Mouse (Mus musculus) heart, embryonic 11.5 days (tissue): ENCODE data around the gene Lrrc3. TPM values are rescaled to one million over a fixed set of nuclear protein-coding genes. Genes with fewer than 3 reads are reported as not detected.

Experiments used
- ATAC-seq: fragments of 200-750 bp; cut with Nextera tagmentation; replicated peaks from 2 replicates; pipeline ENCODE4 v1.8.0; 2017; ENCODE audit warnings: moderate library complexity; ENCODE audit not compliant: insufficient number of reproducible peaks, low FRiP score, low TSS enrichment
- H3K27ac ChIP-seq: fragments of 300-500 bp; sonication (generic); 2 replicates; pipeline ENCODE4 v1.5.1; 2014; ENCODE audit warnings: mild to moderate bottlenecking, low read depth, low read length
- H3K27me3 ChIP-seq: fragments of 300-500 bp; sonication (generic); 2 replicates; pipeline ENCODE4 v1.6.1; 2014; ENCODE audit warnings: mild to moderate bottlenecking, low read length, mixed read lengths; ENCODE audit not compliant: control insufficient read depth, insufficient read depth
- H3K36me3 ChIP-seq: fragments of 300-500 bp; sonication (generic); 2 replicates; pipeline ENCODE4 v1.6.1; 2014; ENCODE audit warnings: mild to moderate bottlenecking, low read length, moderate library complexity, mixed read lengths; ENCODE audit not compliant: control insufficient read depth, insufficient read depth
- H3K4me1 ChIP-seq: fragments of 300-500 bp; sonication (generic); 2 replicates; pipeline ENCODE4 v1.6.1; 2014; ENCODE audit warnings: low read length; ENCODE audit not compliant: control insufficient read depth, insufficient read depth
- H3K4me2 ChIP-seq: fragments of 300-500 bp; sonication (generic); 2 replicates; pipeline ENCODE4 v1.6.1; 2014; ENCODE audit warnings: mild to moderate bottlenecking, moderate library complexity
- H3K4me3 ChIP-seq: fragments of 300-500 bp; sonication (generic); 2 replicates; pipeline ENCODE4 v1.5.1; 2014; ENCODE audit warnings: low read depth, low read length
- H3K9ac ChIP-seq: fragments of 300-500 bp; sonication (generic); 2 replicates; pipeline ENCODE4 v1.6.1; 2014; ENCODE audit warnings: mild to moderate bottlenecking, low read depth, low read length, moderate library complexity
- H3K9me3 ChIP-seq: fragments of 300-500 bp; sonication (generic); replicated peaks from 2 replicates; pipeline ENCODE4 v1.6.1; 2016; ENCODE audit warnings: low read length; ENCODE audit not compliant: control insufficient read depth
- WGBS: fragments of 180-500 bp; shearing (Covaris S2); extraction: QIAGEN DNeasy Blood & Tissue Kit; methylation state at CpG from one replicate; pipeline ENCODE4 v1.1.7; 2014; ENCODE audit not compliant: insufficient replicate concordance; 5-methylcytosine and 5-hydroxymethylcytosine counted together
- polyA plus RNA-seq: library from polyadenylated mRNA; unstranded; fragments of >200 nt; fragmentation: Nextera tagmentation; extraction: Ambion mirVana; gene quantifications from 2 replicates; pipeline ENCODE4 v1.2.1, GENCODE M21; 2014

The Lrrc3 gene
- polyA plus RNA-seq, 1 experiment from 2014 or later = 1.5 TPM

GRCm38 (mm10) chr10:77913292-77913691 is 11.0 kb upstream of the Lrrc3 start:
- Histone ChIP-seq H3K27me3 (no peaks in the 10 kb centered on the region), H3K9me3 (no peaks in the 10 kb centered on the region), H3K9ac (no peak overlapping the region), H3K4me2 (no peak overlapping the region), H3K36me3 (no peaks in the 10 kb centered on the region), H3K4me3 (no peak overlapping the region), H3K4me1 (peaks cover 9% of the 10 kb centered on the region), H3K27ac (no peak overlapping the region)
- 62% methylated on average over 4 of the region's 4 CpGs for WGBS
- no peak for ATAC-seq

- ATAC-seq = peak; percentile 72; the same call in 1 of the 2 replicates
- Histone ChIP-seq H3K4me2 (no peak overlapping the region), H3K27ac (0 out of 2 replicates have a peak overlapping the region, but pooled peaks have one; percentile 2), H3K4me1 (peaks cover 9% of the 10 kb centered on the region), H3K9ac (no peak overlapping the region), H3K27me3 (no peaks in the 10 kb centered on the region), H3K4me3 (no peak overlapping the region), H3K36me3 (no peaks in the 10 kb centered on the region), H3K9me3 (no peaks in the 10 kb centered on the region)
- WGBS = 29% methylated on average over 7 of the region's 7 CpGs
Observed at GRCm38 (mm10) chr10:77912605-77913004, 10.3 kb upstream of the Lrrc3 start.

GRCm38 (mm10) chr10:77902894-77903715 is 769 bp upstream of the Lrrc3 start:
- Histone ChIP-seq H3K9me3 (no peaks in the 10 kb centered on the region), H3K27ac (no peak overlapping the region), H3K36me3 (no peaks in the 10 kb centered on the region), H3K4me1 (no peaks in the 10 kb centered on the region), H3K27me3 (peaks cover 16% of the 10 kb centered on the region), H3K4me2 (peak overlapping the region; percentile 96), H3K9ac (0 out of 2 replicates have a peak overlapping the region, but pooled peaks have one; percentile 52), H3K4me3 (peak overlapping the region; percentile 60)
- WGBS = 8% methylated on average over 35 of the region's 35 CpGs
- peak; percentile 61 for ATAC-seq

- ATAC-seq = no peak
- Histone ChIP-seq H3K27ac (no peak overlapping the region), H3K4me1 (no peaks in the 10 kb centered on the region), H3K9ac (peak overlapping the region; percentile 69), H3K9me3 (no peaks in the 10 kb centered on the region), H3K36me3 (no peaks in the 10 kb centered on the region), H3K27me3 (peaks cover 16% of the 10 kb centered on the region), H3K4me3 (peak overlapping the region; percentile 60), H3K4me2 (peak overlapping the region; percentile 96)
- 2% methylated on average over 14 of the region's 14 CpGs for WGBS
Observed at GRCm38 (mm10) chr10:77901871-77902210, 495 bp downstream of the Lrrc3 start.

GRCm38 (mm10) chr10:77900903-77901818 is 1.2 kb downstream of the Lrrc3 start:
- H3K9ac ChIP-seq = no peak overlapping the region
- ATAC-seq = no peak
- H3K4me3 ChIP-seq = no peak overlapping the region
- no peaks in the 10 kb centered on the region for H3K36me3 ChIP-seq
- WGBS = 86% methylated on average over 27 of the region's 27 CpGs
- peaks cover 2% of the 10 kb centered on the region; the same call in 1 of the 2 replicates for H3K4me1 ChIP-seq
- peak overlapping the region; percentile 96 for H3K4me2 ChIP-seq
- H3K9me3 ChIP-seq = no peaks in the 10 kb centered on the region
- H3K27ac ChIP-seq = no peak overlapping the region
- H3K27me3 ChIP-seq = peaks cover 16% of the 10 kb centered on the region

- Histone ChIP-seq H3K4me1 (peaks cover 5% of the 10 kb centered on the region; the same call in 1 of the 2 replicates), H3K4me2 (no peak overlapping the region), H3K27ac (no peak overlapping the region), H3K9ac (no peak overlapping the region), H3K9me3 (no peaks in the 10 kb centered on the region), H3K27me3 (peaks cover 16% of the 10 kb centered on the region), H3K36me3 (no peaks in the 10 kb centered on the region), H3K4me3 (no peak overlapping the region)
- 80% methylated on average over 7 of the region's 7 CpGs for WGBS
- ATAC-seq = no peak
Observed at GRCm38 (mm10) chr10:77900126-77900525, 2.2 kb downstream of the Lrrc3 start.

- peaks cover 3% of the 10 kb centered on the region; the same call in 1 of the 2 replicates for H3K27me3 ChIP-seq
- no peaks in the 10 kb centered on the region for H3K9me3 ChIP-seq
- no peaks in the 10 kb centered on the region for H3K36me3 ChIP-seq
- no peak overlapping the region for H3K4me3 ChIP-seq
- 40% methylated on average over 5 of the region's 5 CpGs for WGBS
- no peak for ATAC-seq
- no peak overlapping the region for H3K4me2 ChIP-seq
- peaks cover 5% of the 10 kb centered on the region; the same call in 1 of the 2 replicates for H3K4me1 ChIP-seq
- H3K9ac ChIP-seq = no peak overlapping the region
- H3K27ac ChIP-seq = no peak overlapping the region
Observed at GRCm38 (mm10) chr10:77895562-77895961, 6.8 kb downstream of the Lrrc3 start.

- Histone ChIP-seq H3K4me3 (no peak overlapping the region), H3K9me3 (no peaks in the 10 kb centered on the region; the same call in 1 of the 2 replicates), H3K27ac (no peak overlapping the region), H3K9ac (no peak overlapping the region), H3K4me2 (no peak overlapping the region), H3K4me1 (peaks cover 2% of the 10 kb centered on the region; the same call in 1 of the 2 replicates), H3K27me3 (0 out of 2 replicates have a peak, but pooled peaks cover under 1% of the 10 kb centered on the region), H3K36me3 (no peaks in the 10 kb centered on the region)
- WGBS = 76% methylated on average over 8 of the region's 8 CpGs
- no peak for ATAC-seq
Observed at GRCm38 (mm10) chr10:77890987-77891565, 11.3 kb downstream of the Lrrc3 start.
